Mouse (Mus musculus) small intestine, adult 2 months (tissue): Measurements from ENCODE around the gene Hoxc5. TPM values are rescaled to one million over a fixed set of nuclear protein-coding genes. Genes with fewer than 3 reads are reported as not detected.
A peak's percentile ranks its signal among the peaks of the same experiment; 100 is the strongest.

Experiments
- H3K27ac ChIP-seq: fragments of 200-500 bp; 2 replicates; pipeline ENCODE4 v1.5.1; 2012; ENCODE audit warnings: low read depth, low read length, control low read depth, inconsistent platforms; ENCODE audit not compliant: insufficient read depth
- H3K27me3 ChIP-seq: fragments of 200-500 bp; 2 replicates; pipeline ENCODE4 v1.6.1; 2012; ENCODE audit warnings: mild to moderate bottlenecking, moderate library complexity, low read length, inconsistent platforms; ENCODE audit not compliant: control insufficient read depth, insufficient read depth
- H3K36me3 ChIP-seq: fragments of 200-500 bp; 2 replicates; pipeline ENCODE4 v1.6.1; 2012; ENCODE audit warnings: mild to moderate bottlenecking, low read length, control low read depth, inconsistent platforms; ENCODE audit not compliant: control insufficient read depth, insufficient read depth
- H3K4me1 ChIP-seq: fragments of 200-500 bp; 2 replicates; pipeline ENCODE4 v1.6.1; 2012; ENCODE audit warnings: low read length, inconsistent platforms, mixed read lengths; ENCODE audit not compliant: control insufficient read depth, insufficient read depth, insufficient read length
- H3K4me3 ChIP-seq: fragments of 200-500 bp; 2 replicates; pipeline ENCODE4 v1.5.1; 2012; ENCODE audit warnings: low read depth, mild to moderate bottlenecking, control low read depth, inconsistent platforms, low read length, moderate library complexity
- CTCF ChIP-seq: fragments of 200-500 bp; IDR thresholded peaks from 2 replicates; pipeline ENCODE4 v1.5.1; 2012; ENCODE audit warnings: low read depth, mild to moderate bottlenecking, control low read depth, inconsistent platforms, low read length, moderate library complexity, mixed read lengths; ENCODE audit not compliant: insufficient replicate concordance, insufficient read length; ENCODE audit errors: extremely low read depth
- POLR2A ChIP-seq: fragments of 200-500 bp; IDR thresholded peaks from 2 replicates; pipeline ENCODE4 v1.6.1; 2012; ENCODE audit warnings: low read depth, mild to moderate bottlenecking, control low read depth, inconsistent platforms, low read length, moderate library complexity
- WGBS: fragments of 180-500 bp; shearing (Covaris S2); methylation state at CpG from one replicate; pipeline ENCODE4 v1.1.7; 2018; 5-methylcytosine and 5-hydroxymethylcytosine counted together
- polyA plus RNA-seq: library from polyadenylated mRNA; depleted of rRNA; stranded (reverse); fragments of >200 nt; gene quantifications from 2 replicates; pipeline ENCODE4 v1.2.3, GENCODE M21; 2012

Gene Hoxc5
- polyA plus RNA-seq, 1 experiment, result 1.7 TPM

GRCm38 (mm10) chr15:102983716-102984115 lies 16.5 kb downstream of the Hoxc5 start:
- peaks cover 6% of the 10 kb centered on the region for H3K4me1 ChIP-seq
- peaks cover 89% of the 10 kb centered on the region for H3K27me3 ChIP-seq
- no peak overlapping the region for H3K27ac ChIP-seq
- 9% methylated on average over 12 of the region's 12 CpGs for whole genome bisulfite sequencing
- TF ChIP-seq POLR2A (no peak), CTCF (no peak)
- no peaks in the 10 kb centered on the region for H3K36me3 ChIP-seq
- no peak overlapping the region for H3K4me3 ChIP-seq

- Histone ChIP-seq H3K27ac (no peak overlapping the region), H3K4me3 (no peak overlapping the region), H3K27me3 (peaks cover 84% of the 10 kb centered on the region), H3K36me3 (no peaks in the 10 kb centered on the region), H3K4me1 (peaks cover 6% of the 10 kb centered on the region)
- WGBS, result 12% methylated on average over 10 of the region's 10 CpGs
- no peak for TF ChIP-seq POLR2A
- no peak for TF ChIP-seq CTCF
These were observed 17.3 kb downstream of the Hoxc5 start for GRCm38 (mm10) chr15:102984521-102984920.

GRCm38 (mm10) chr15:102984925-102985324 lies 17.7 kb downstream of the Hoxc5 start:
- H3K27me3 ChIP-seq, result peaks cover 84% of the 10 kb centered on the region

GRCm38 (mm10) chr15:102987124-102987833 lies 20.0 kb downstream of the Hoxc5 start:
- peak; percentile 93 for TF ChIP-seq CTCF
- TF ChIP-seq POLR2A, result no peak
- Histone ChIP-seq H3K27me3 (peaks cover 83% of the 10 kb centered on the region), H3K36me3 (no peaks in the 10 kb centered on the region), H3K4me1 (no peaks in the 10 kb centered on the region), H3K4me3 (no peak overlapping the region), H3K27ac (no peak overlapping the region)
- 5% methylated on average over 21 of the region's 21 CpGs for WGBS

More at GRCm38 (mm10) chr15:102984925-102985324, 17.7 kb downstream of the Hoxc5 start:
- H3K27ac ChIP-seq, result no peak overlapping the region
- peaks cover 6% of the 10 kb centered on the region for H3K4me1 ChIP-seq
- no peaks in the 10 kb centered on the region for H3K36me3 ChIP-seq
- 30% methylated on average over 3 of the region's 3 CpGs for WGBS
- TF ChIP-seq CTCF, result no peak
- no peak overlapping the region for H3K4me3 ChIP-seq

GRCm38 (mm10) chr15:102988078-102988477 lies 20.8 kb downstream of the Hoxc5 start:
- H3K27ac ChIP-seq, result no peak overlapping the region
- H3K27me3 ChIP-seq, result peaks cover 79% of the 10 kb centered on the region
- no peaks in the 10 kb centered on the region for H3K4me1 ChIP-seq
- TF ChIP-seq CTCF (no peak), POLR2A (no peak)
- no peak overlapping the region for H3K4me3 ChIP-seq
- WGBS, result 31% methylated on average over 5 of the region's 5 CpGs
- H3K36me3 ChIP-seq, result no peaks in the 10 kb centered on the region

- 4% methylated on average over 69 of the region's 69 CpGs for WGBS
- Histone ChIP-seq H3K4me3 (peak within 1 kb of the TSS; percentile 46), H3K36me3 (no peaks in the 10 kb centered on the region), H3K27me3 (peaks cover 73% of the 10 kb centered on the region), H3K27ac (no peak within 1 kb of the TSS; the same call in 1 of the 2 replicates), H3K4me1 (no peaks in the 10 kb centered on the region)
- TF ChIP-seq CTCF, result no peak
- TF ChIP-seq POLR2A, result no peak
These were observed 23.5 kb downstream of the Hoxc5 start, which contains the start of gene Hoxc8 for GRCm38 (mm10) chr15:102990461-102991397. Hoxc8 (plus strand) TSS chr15:102990607.

GRCm38 (mm10) chr15:102991782-102992181 lies 24.5 kb downstream of the Hoxc5 start:
- no peak overlapping the region; the same call in 1 of the 2 replicates for H3K27ac ChIP-seq
- TF ChIP-seq POLR2A (no peak), CTCF (no peak)
- H3K4me1 ChIP-seq, result no peaks in the 10 kb centered on the region
- H3K4me3 ChIP-seq, result peak overlapping the region; percentile 3; the same call in 1 of the 2 replicates
- H3K27me3 ChIP-seq, result peaks cover 72% of the 10 kb centered on the region
- 9% methylated on average over 7 of the region's 7 CpGs for WGBS
- H3K36me3 ChIP-seq, result no peaks in the 10 kb centered on the region
